8 mouse cellular contexts compared by ENCODE assay signal in the genomic region with DNA sequence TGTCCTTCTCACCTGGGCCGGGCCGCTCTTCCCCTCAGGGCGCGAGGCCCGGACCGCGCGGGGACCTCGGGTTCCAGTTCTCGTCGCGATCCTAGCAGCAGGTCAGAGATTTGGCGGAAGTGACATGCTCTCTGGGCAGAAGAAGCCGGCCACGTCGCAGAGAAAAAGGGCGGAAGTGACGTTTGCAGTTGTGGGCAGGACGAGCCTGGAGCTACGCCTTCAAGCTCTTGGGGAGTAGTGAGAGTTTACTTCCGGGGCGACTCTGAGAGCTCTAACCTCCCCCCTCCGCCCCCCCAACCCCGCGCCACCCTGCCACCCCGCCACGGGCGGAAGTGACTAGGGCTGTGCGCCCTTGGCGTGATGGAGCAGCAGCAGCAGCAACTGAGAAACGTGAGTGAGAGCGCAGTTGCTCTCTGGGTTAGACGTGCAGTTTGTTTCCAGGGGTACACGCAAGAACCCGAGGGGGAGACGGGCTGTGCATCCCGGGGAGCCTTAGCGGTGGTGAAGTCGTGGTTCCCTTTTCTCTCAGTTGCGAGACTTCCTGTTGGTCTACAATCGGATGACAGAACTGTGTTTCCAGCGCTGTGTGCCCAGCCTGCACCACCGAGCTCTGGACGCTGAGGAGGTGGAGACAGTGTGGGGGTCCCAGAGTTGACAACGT. TPM values are rescaled to one million over a fixed set of nuclear protein-coding genes. Genes with fewer than 3 reads are reported as not detected.
DNase-seq lines count a peak whose midpoint lies in the region; ATAC-seq and TF ChIP-seq lines count a peak whose summit lies in the region.

A gene (minus strand): TSS at position 184 of the 661 bp plus-strand sequence.
A gene (plus strand): TSS at position 320 of the 661 bp plus-strand sequence.

- H3K9me3 ChIP-seq in embryonic facial prominence, embryonic 15.5 days (replicated peaks) = no peaks in the 10 kb centered on the region
- no peaks in the 10 kb centered on the region for H3K9me3 ChIP-seq in limb, embryonic 14.5 days (ENCODE audit: control insufficient read depth, low read length)
- no peaks in the 10 kb centered on the region for H3K9me3 ChIP-seq in midbrain, postnatal 0 days (ENCODE audit: low read length)

- peak within 1 kb of the TSS; percentile 92 for H3K9ac ChIP-seq in embryonic facial prominence, embryonic 15.5 days
- H3K9ac ChIP-seq in limb, embryonic 14.5 days (ENCODE audit: low read depth, low read length, severe bottlenecking) = peak within 1 kb of the TSS; percentile 82
- peak within 1 kb of the TSS; percentile 77 for H3K9ac ChIP-seq in midbrain, postnatal 0 days (replicated peaks; ENCODE audit: low read length, poor library complexity, severe bottlenecking)

- peaks cover 1% of the 10 kb centered on the region; the same call in 1 of the 2 replicates for H3K4me1 ChIP-seq in bone marrow, adult 2 months (ENCODE audit: control insufficient read depth, insufficient read depth, low read length)
- H3K4me1 ChIP-seq in embryonic facial prominence, embryonic 15.5 days = peaks cover 32% of the 10 kb centered on the region
- peaks cover 14% of the 10 kb centered on the region; the same call in 1 of the 2 replicates for H3K4me1 ChIP-seq in limb, embryonic 14.5 days (ENCODE audit: control insufficient read depth, insufficient read depth, low read length)
- H3K4me1 ChIP-seq in midbrain, postnatal 0 days (ENCODE audit: insufficient read depth, low read length) = peaks cover 14% of the 10 kb centered on the region

- DNase-seq in 416B (ENCODE audit: low read depth) = peak; percentile 99
- peak; percentile 98 for DNase-seq in heart, adult 8-10 months (ENCODE audit: low spot score)
- peak; percentile 99 for DNase-seq in kidney, adult 9 months
- DNase-seq in limb, embryonic 14.5 days (ENCODE audit: low spot score) = peak; percentile 99
- peak; percentile 100 for DNase-seq in midbrain, postnatal 0 days (ENCODE audit: low spot score)
- peak; percentile 82 to 94 for DNase-seq in spleen, postnatal 14 days (ENCODE audit: low spot score in 2 of 2)

- H3K4me3 ChIP-seq in bone marrow, adult 2 months (replicated peaks; ENCODE audit: control insufficient read depth, low read depth, low read length) = peak within 1 kb of the TSS; percentile 98
- peak within 1 kb of the TSS; percentile 85 for H3K4me3 ChIP-seq in embryonic facial prominence, embryonic 15.5 days (replicated peaks)
- H3K4me3 ChIP-seq in limb, embryonic 14.5 days (replicated peaks; ENCODE audit: low read length) = peak within 1 kb of the TSS; percentile 77
- H3K4me3 ChIP-seq in midbrain, postnatal 0 days (ENCODE audit: low read depth, low read length) = peak within 1 kb of the TSS; percentile 49

- no peak for TF ChIP-seq CTCF in bone marrow, adult 2 months (IDR thresholded peaks at IDR 0.05; ENCODE audit: control insufficient read depth, insufficient read depth, low read length)
- TF ChIP-seq CTCF in midbrain, postnatal 0 days (IDR thresholded peaks at IDR 0.05) = no peak

- ATAC-seq in embryonic facial prominence, embryonic 15.5 days (ENCODE audit: insufficient number of reproducible peaks, low FRiP score, low TSS enrichment, low read depth) = peak; percentile 95
- ATAC-seq in limb, embryonic 14.5 days (ENCODE audit: low FRiP score, low read depth) = peak; percentile 98
- peak; percentile 96 for ATAC-seq in midbrain, postnatal 0 days (ENCODE audit: low FRiP score)

- peak; percentile 81; the same call in 1 of the 2 replicates for TF ChIP-seq POLR2A in bone marrow, adult 2 months (IDR thresholded peaks at IDR 0.05; ENCODE audit: borderline replicate concordance, control insufficient read depth, low read depth, low read length)
- TF ChIP-seq POLR2A in limb, embryonic 14.5 days (IDR thresholded peaks at IDR 0.05; ENCODE audit: borderline replicate concordance, extremely low read depth, insufficient read depth, insufficient read length) = peak; percentile 30; the same call in 1 of the 2 replicates

- WGBS in bone marrow, adult 2 months = under 1% methylated on average over 45 of the region's 45 CpGs
- WGBS in embryonic facial prominence, embryonic 15.5 days = under 1% methylated on average over 45 of the region's 45 CpGs
- 0% methylated on average over 38 of the region's 45 CpGs for WGBS in limb, embryonic 14.5 days
- WGBS in midbrain, postnatal 0 days = under 1% methylated on average over 44 of the region's 45 CpGs

- no peaks in the 10 kb centered on the region for H3K27me3 ChIP-seq in embryonic facial prominence, embryonic 15.5 days
- H3K27me3 ChIP-seq in limb, embryonic 14.5 days (ENCODE audit: control insufficient read depth, insufficient read depth, low read length) = no peaks in the 10 kb centered on the region
- no peaks in the 10 kb centered on the region for H3K27me3 ChIP-seq in midbrain, postnatal 0 days (ENCODE audit: insufficient read depth, low read length)

- H3K36me3 ChIP-seq in embryonic facial prominence, embryonic 15.5 days = peaks cover 45% of the 10 kb centered on the region
- peaks cover 44% of the 10 kb centered on the region for H3K36me3 ChIP-seq in limb, embryonic 14.5 days (ENCODE audit: control insufficient read depth, insufficient read depth, low read length)
- peaks cover 27% of the 10 kb centered on the region for H3K36me3 ChIP-seq in midbrain, postnatal 0 days (ENCODE audit: insufficient read depth, low read length)

- peak within 1 kb of the TSS; percentile 86 for H3K4me2 ChIP-seq in embryonic facial prominence, embryonic 15.5 days (replicated peaks)
- peak within 1 kb of the TSS; percentile 93 for H3K4me2 ChIP-seq in limb, embryonic 14.5 days (replicated peaks; ENCODE audit: low read depth, low read length, severe bottlenecking)
- H3K4me2 ChIP-seq in midbrain, postnatal 0 days (ENCODE audit: low read depth, low read length, poor library complexity, severe bottlenecking) = peak within 1 kb of the TSS; percentile 63

- peak within 1 kb of the TSS; percentile 95 for H3K27ac ChIP-seq in bone marrow, adult 2 months (ENCODE audit: control insufficient read depth, insufficient read depth, low read depth, low read length, poor library complexity)
- peak within 1 kb of the TSS; percentile 95 for H3K27ac ChIP-seq in embryonic facial prominence, embryonic 15.5 days (replicated peaks)
- peak within 1 kb of the TSS; percentile 87 for H3K27ac ChIP-seq in limb, embryonic 14.5 days (replicated peaks; ENCODE audit: low read depth, low read length)
- H3K27ac ChIP-seq in midbrain, postnatal 0 days (ENCODE audit: low read depth, low read length) = peak within 1 kb of the TSS; percentile 84

RNA-seq across cellular contexts. Expression of the first gene that starts in this region (rescaled TPM):
- polyA plus RNA-seq in bone marrow, adult 2 months (2011; ENCODE audit: insufficient read depth, insufficient read length, low replicate concordance, missing spikeins) = 10.2 and 13.3 TPM in 2 replicates
- 96.7 and 97.7 TPM in 2 replicates for polyA plus RNA-seq in embryonic facial prominence, embryonic 15.5 days (2015; fragmentation: Nextera tagmentation; extraction: Ambion mirVana)
- 10 to 100 TPM; 11.5 to 14.1 (median 13.0) TPM for total RNA-seq in heart, adult 8-10 months (2022)
- polyA plus RNA-seq in limb, embryonic 14.5 days (2012; rRNA removed) = 181 and 182 TPM in 2 replicates
- 106 and 110 TPM in 2 replicates for polyA plus RNA-seq in limb, embryonic 14.5 days (2014; fragmentation: Nextera tagmentation; extraction: Ambion mirVana)
- 62.1 and 90.0 TPM in 2 replicates for total RNA-seq in midbrain, postnatal 0 days (2014; rRNA removed)
- 84.9 and 95.3 TPM in 2 replicates for polyA plus RNA-seq in midbrain, postnatal 0 days (2015; fragmentation: Nextera tagmentation; extraction: Ambion mirVana)

RNA-seq across cellular contexts. Expression of the second gene that starts in this region (rescaled TPM):
- 1.4 and 6.0 TPM in 2 replicates for polyA plus RNA-seq in bone marrow, adult 2 months (2011; ENCODE audit: insufficient read depth, insufficient read length, low replicate concordance, missing spikeins)
- polyA plus RNA-seq in embryonic facial prominence, embryonic 15.5 days (2015; fragmentation: Nextera tagmentation; extraction: Ambion mirVana) = 30.0 and 33.1 TPM in 2 replicates
- total RNA-seq in heart, adult 8-10 months (2022) = 1 to 10 TPM; 1.1 to 6.9 (median 1.8) TPM
- polyA plus RNA-seq in limb, embryonic 14.5 days (2012; rRNA removed) = 173 and 186 TPM in 2 replicates
- 37.8 and 40.4 TPM in 2 replicates for polyA plus RNA-seq in limb, embryonic 14.5 days (2014; fragmentation: Nextera tagmentation; extraction: Ambion mirVana)
- 55.3 and 65.6 TPM in 2 replicates for total RNA-seq in midbrain, postnatal 0 days (2014; rRNA removed)
- 11.3 and 23.7 TPM in 2 replicates for polyA plus RNA-seq in midbrain, postnatal 0 days (2015; fragmentation: Nextera tagmentation; extraction: Ambion mirVana)

Comparison
In these comparisons a context has a peak if more than half of its experiments do, and no peak if none do; other contexts are left out.
1. Peak in every context shown above with its lines: DNase-seq, ATAC-seq, H3K4me3 ChIP-seq and H3K27ac ChIP-seq.